Mouse (Mus musculus) MEL (cell line): ENCODE results near the gene Chd9. TPM values are rescaled to one million over a fixed set of nuclear protein-coding genes. Genes with fewer than 3 reads are reported as not detected.

Experiments used
- DNase-seq: peaks from one replicate; pipeline ENCODE4 v3.0.0; 2011; ENCODE audit warnings: low read depth, low spot score
- H3K27ac ChIP-seq: 2 replicates; pipeline ENCODE4 v1.5.1; 2012; ENCODE audit warnings: low read depth, mild to moderate bottlenecking, control low read depth, low read length, moderate library complexity; ENCODE audit not compliant: control insufficient read depth
- H3K27me3 ChIP-seq, 2 experiments: fragments of 150-350 bp in 1 of 2; sonication (generic) in 1 of 2; 2 replicates each; pipeline ENCODE4 v1.6.1; 2012; ENCODE audit warnings: low read length in 2 of 2, mild to moderate bottlenecking in 2 of 2, improper control_type of control experiment in 1 of 2, moderate library complexity in 1 of 2; ENCODE audit not compliant: insufficient read depth in 2 of 2, control insufficient read depth in 1 of 2
- H3K36me3 ChIP-seq, 2 experiments: 2 replicates each; pipeline ENCODE4 v1.6.1; 2012 to 2014; ENCODE audit warnings: low read length in 2 of 2, improper control_type of control experiment in 1 of 2, inconsistent platforms in 1 of 2, mild to moderate bottlenecking in 1 of 2; ENCODE audit not compliant: insufficient read depth in 2 of 2, control insufficient read depth in 1 of 2
- H3K4me1 ChIP-seq, 2 experiments: fragments of 150-350 bp in 1 of 2; sonication (generic) in 1 of 2; 2 replicates each; pipeline ENCODE4 v1.6.1; 2012; ENCODE audit warnings: low read length in 2 of 2, improper control_type of control experiment in 1 of 2, mild to moderate bottlenecking in 1 of 2; ENCODE audit not compliant: insufficient read depth in 2 of 2, control insufficient read depth in 1 of 2
- H3K4me3 ChIP-seq, 2 experiments: fragments of 150-350 bp in 1 of 2; sonication (generic) in 1 of 2; 2 replicates each; pipeline ENCODE4 v1.5.1; 2012; ENCODE audit warnings: low read depth in 2 of 2, low read length in 2 of 2, mild to moderate bottlenecking in 2 of 2, moderate library complexity in 2 of 2, control low read depth in 1 of 2, improper control_type of control experiment in 1 of 2; ENCODE audit not compliant: control insufficient read depth in 1 of 2, insufficient read depth in 1 of 2
- H3K79me2 ChIP-seq: 2 replicates; pipeline ENCODE4 v1.6.1; 2012; ENCODE audit warnings: mild to moderate bottlenecking, low read length, moderate library complexity; ENCODE audit not compliant: control insufficient read depth, poor library complexity, insufficient read depth
- H3K9ac ChIP-seq: 2 replicates; pipeline ENCODE4 v1.6.1; 2012; ENCODE audit warnings: low read depth, mild to moderate bottlenecking, control low read depth, low read length, moderate library complexity; ENCODE audit not compliant: control insufficient read depth, poor library complexity, severe bottlenecking
- H3K9me3 ChIP-seq: fragments of 150-350 bp; sonication (generic); replicated peaks from 2 replicates; pipeline ENCODE4 v1.6.1; 2012; ENCODE audit warnings: mild to moderate bottlenecking, low read length, improper control_type of control experiment, moderate library complexity; ENCODE audit not compliant: insufficient read depth
- BHLHE40 ChIP-seq: IDR thresholded peaks from 2 replicates; pipeline ENCODE4 v1.6.1; 2012; ENCODE audit warnings: low read depth, mild to moderate bottlenecking, inconsistent platforms, low read length, improper control_type of control experiment, borderline replicate concordance
- CTCF ChIP-seq, 3 experiments: IDR thresholded peaks in 2 of 3; conservative IDR thresholded peaks in 1 of 3; 2 replicates each; pipeline ENCODE4 v1.5.1; 2011 to 2012; ENCODE audit warnings: low read length in 3 of 3, low read depth in 2 of 3, mild to moderate bottlenecking in 2 of 3, improper control_type of control experiment in 1 of 3, inconsistent platforms in 1 of 3, mixed read lengths in 1 of 3, moderate library complexity in 1 of 3; ENCODE audit not compliant: control insufficient read depth in 1 of 3, insufficient read depth in 1 of 3, poor library complexity in 1 of 3, severe bottlenecking in 1 of 3
- E2F4 ChIP-seq: IDR thresholded peaks from 2 replicates; pipeline ENCODE4 v1.6.1; 2011; ENCODE audit warnings: low read depth, low read length, improper control_type of control experiment, borderline replicate concordance
- EP300 ChIP-seq, 2 experiments: IDR thresholded peaks; 2 replicates each; pipeline ENCODE4 v1.6.1; 2011; ENCODE audit warnings: improper control_type of control experiment in 2 of 2, low read length in 2 of 2, low read depth in 1 of 2, mild to moderate bottlenecking in 1 of 2
- GABPA ChIP-seq: IDR thresholded peaks from 2 replicates; pipeline ENCODE4 v1.6.1; 2012; ENCODE audit warnings: low read depth, mild to moderate bottlenecking, inconsistent platforms, low read length, improper control_type of control experiment, moderate library complexity
- KAT2A ChIP-seq: conservative IDR thresholded peaks from 2 replicates; pipeline ENCODE4 v1.6.1; 2012; ENCODE audit warnings: low read depth, low read length, improper control_type of control experiment, inconsistent platforms
- MAFK ChIP-seq: IDR thresholded peaks from 2 replicates; pipeline ENCODE4 v1.6.1; 2011; ENCODE audit warnings: low read depth, mild to moderate bottlenecking, low read length, improper control_type of control experiment, borderline replicate concordance
- MAX ChIP-seq: IDR thresholded peaks from 2 replicates; pipeline ENCODE4 v1.6.1; 2011; ENCODE audit warnings: low read length, improper control_type of control experiment
- MAZ ChIP-seq: IDR thresholded peaks from 2 replicates; pipeline ENCODE4 v1.6.1; 2012; ENCODE audit warnings: low read depth, mild to moderate bottlenecking, inconsistent platforms, low read length, improper control_type of control experiment
- MEF2A ChIP-seq: IDR thresholded peaks from 2 replicates; pipeline ENCODE4 v1.6.1; 2014; ENCODE audit warnings: low read depth, mild to moderate bottlenecking, inconsistent platforms, low read length, improper control_type of control experiment; ENCODE audit not compliant: poor library complexity, insufficient replicate concordance, severe bottlenecking; ENCODE audit errors: extremely low read depth
- NRF1 ChIP-seq: IDR thresholded peaks from 2 replicates; pipeline ENCODE4 v1.6.1; 2014; ENCODE audit warnings: low read depth, mild to moderate bottlenecking, inconsistent platforms, low read length, improper control_type of control experiment, moderate library complexity; ENCODE audit not compliant: poor library complexity, insufficient read depth, severe bottlenecking
- SIN3A ChIP-seq: IDR thresholded peaks from 2 replicates; pipeline ENCODE4 v1.6.1; 2012; ENCODE audit warnings: low read length, improper control_type of control experiment, inconsistent platforms
- TBP ChIP-seq: IDR thresholded peaks from 2 replicates; pipeline ENCODE4 v1.8.0; 2011; ENCODE audit warnings: low read depth, low read length, improper control_type of control experiment
- TCF12 ChIP-seq: IDR thresholded peaks from 2 replicates; pipeline ENCODE4 v1.6.1; 2014; ENCODE audit warnings: low read depth, mild to moderate bottlenecking, inconsistent platforms, low read length, improper control_type of control experiment, moderate library complexity
- USF1 ChIP-seq: IDR thresholded peaks from 2 replicates; pipeline ENCODE4 v1.6.1; 2014; ENCODE audit warnings: low read depth, mild to moderate bottlenecking, inconsistent platforms, low read length, improper control_type of control experiment, moderate library complexity
- ZMIZ1 ChIP-seq: IDR thresholded peaks from 2 replicates; pipeline ENCODE4 v1.6.1; 2012; ENCODE audit warnings: low read depth, mild to moderate bottlenecking, inconsistent platforms, low read length, improper control_type of control experiment, moderate library complexity
- ZNF384 ChIP-seq: IDR thresholded peaks from 2 replicates; pipeline ENCODE4 v1.6.1; 2012; ENCODE audit warnings: low read depth, mild to moderate bottlenecking, inconsistent platforms, low read length, improper control_type of control experiment
- polyA plus RNA-seq, 2 experiments: library from polyadenylated mRNA; stranded (reverse) in 1 of 2; unstranded in 1 of 2; fragments of >175 nt in 1 of 2; fragments of >200 nt in 1 of 2; gene quantifications; 2 replicates each; pipeline versions ENCODE4 v1.2.1 to v1.2.4; 2012; ENCODE audit warnings: low replicate concordance in 2 of 2, low read depth in 1 of 2; ENCODE audit not compliant: insufficient read length in 2 of 2, insufficient read depth in 1 of 2, missing spikeins in 1 of 2
- total RNA-seq: library from RNA; depleted of rRNA; stranded (reverse); fragments of 300-350 nt; gene quantifications from 2 replicates; pipeline ENCODE4 v1.2.3, GENCODE M21; 2012

The Chd9 gene
- total and polyA plus RNA-seq, 3 experiments, result 5.9 to 87.4 (median 40.3) TPM

DNA sequence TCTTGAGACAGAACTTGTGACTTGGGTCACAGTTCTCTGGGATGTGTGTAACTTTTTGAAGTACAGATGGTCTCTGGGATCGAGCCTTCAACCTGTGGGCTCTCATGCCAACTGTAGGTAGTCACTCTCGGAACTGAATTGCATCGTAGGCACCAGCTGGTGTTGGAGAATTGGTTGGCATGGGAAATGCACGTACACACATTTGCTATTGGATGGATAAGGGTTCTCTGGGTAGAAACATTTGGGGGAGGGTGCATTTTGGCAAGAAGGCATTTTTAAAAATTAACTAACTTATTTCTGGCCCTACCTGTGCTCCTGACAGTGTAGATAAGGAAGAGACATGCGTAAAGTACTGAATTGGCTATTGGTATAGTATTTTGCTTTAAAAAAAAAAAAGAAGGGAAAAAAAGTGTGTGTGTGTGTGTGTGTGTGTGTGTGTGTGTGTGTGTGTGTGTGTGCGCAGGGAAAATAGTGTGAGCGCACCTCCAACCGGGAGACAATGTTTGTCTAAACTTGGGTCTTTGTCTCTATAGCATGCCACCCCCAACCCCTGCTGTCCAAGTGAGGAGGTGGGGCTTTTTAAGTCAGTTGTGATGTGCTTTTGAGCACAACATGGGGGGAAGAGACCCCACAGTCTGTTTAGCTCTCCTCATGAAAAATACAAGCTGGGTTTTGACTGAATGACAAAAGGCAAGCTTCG, 26.0 kb downstream of the Chd9 start:
- no peak for TF ChIP-seq E2F4
- TF ChIP-seq MEF2A, result no peak
- no peak for TF ChIP-seq NRF1
- no peaks in the 10 kb centered on the region for H3K79me2 ChIP-seq
- H3K27me3 ChIP-seq, result no peaks in the 10 kb centered on the region
- DNase-seq, result no peak
- H3K4me1 ChIP-seq, result peaks cover 0 to 10% of the 10 kb centered on the region in 2 experiments; a peak in 1 of 4 replicates
- H3K9me3 ChIP-seq, result no peaks in the 10 kb centered on the region
- H3K36me3 ChIP-seq, result peaks cover 0 to 3% of the 10 kb centered on the region in 2 experiments; a peak in 2 of 4 replicates
- no peak overlapping the region for H3K9ac ChIP-seq
- H3K27ac ChIP-seq, result no peak overlapping the region
- no peak overlapping the region for H3K4me3 ChIP-seq

GRCm38 (mm10) chr8:90854671-90855161, 26.6 kb downstream of the Chd9 start:
- H3K4me3 ChIP-seq, result peak overlapping the region; percentile 39 to 51; a peak in 3 of 4 replicates
- H3K79me2 ChIP-seq, result no peaks in the 10 kb centered on the region
- no peaks in the 10 kb centered on the region for H3K9me3 ChIP-seq
- no peak overlapping the region for H3K27ac ChIP-seq
- peaks cover 0 to 10% of the 10 kb centered on the region in 2 experiments; a peak in 1 of 4 replicates for H3K4me1 ChIP-seq
- no peaks in the 10 kb centered on the region for H3K27me3 ChIP-seq
- DNase-seq, result peak; percentile 73
- H3K36me3 ChIP-seq, result peaks cover 0 to 3% of the 10 kb centered on the region in 2 experiments; a peak in 2 of 4 replicates
- no peak for TF ChIP-seq KAT2A
- TF ChIP-seq EP300 (IDR thresholded peaks at IDR 0.05; ENCODE audit: low read depth in 1 of 2, low read length in 2 of 2), result 0 out of 4 replicates have a peak, but pooled peaks of 1 of the 2 experiments have one; percentile 14
- TF ChIP-seq, all 39 proteins: peak for 1
- peak overlapping the region; percentile 38; the same call in 1 of the 2 replicates for H3K9ac ChIP-seq

DNA sequence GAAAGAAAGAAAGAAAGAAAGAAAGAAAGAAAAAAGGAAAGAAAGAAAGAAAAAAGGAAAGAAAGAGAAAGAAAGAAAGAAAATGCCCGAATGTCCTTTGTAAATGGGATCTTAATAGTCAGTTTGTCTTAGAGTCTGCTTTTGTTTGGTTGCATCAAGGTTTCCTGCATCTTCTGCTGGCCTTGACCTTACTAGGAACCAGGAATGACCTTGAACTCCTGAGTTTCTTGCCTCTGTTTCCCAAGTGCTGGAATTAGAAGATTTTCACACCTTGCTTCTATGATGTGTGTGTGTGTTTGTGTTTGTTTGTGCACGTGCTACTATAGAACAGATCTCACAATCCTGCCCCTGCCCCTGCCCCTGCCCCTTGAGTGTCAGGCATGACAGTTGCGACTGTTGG, 28.0 kb downstream of the Chd9 start:
- Histone ChIP-seq H3K36me3 (peaks cover 0 to 3% of the 10 kb centered on the region in 2 experiments; a peak in 2 of 4 replicates), H3K4me3 (no peak overlapping the region), H3K27me3 (no peaks in the 10 kb centered on the region), H3K9ac (no peak overlapping the region), H3K9me3 (no peaks in the 10 kb centered on the region), H3K4me1 (peaks cover 0 to 10% of the 10 kb centered on the region in 2 experiments; a peak in 1 of 4 replicates), H3K27ac (no peak overlapping the region), H3K79me2 (no peaks in the 10 kb centered on the region)
- DNase-seq, result no peak
- TF ChIP-seq TCF12 (no peak), MAFK (no peak), SIN3A (no peak), MAX (no peak), EP300 (IDR thresholded peaks at IDR 0.05; ENCODE audit: low read depth in 1 of 2, low read length in 2 of 2) (no peak), ZNF384 (no peak), USF1 (no peak), MAZ (no peak), TBP (no peak), GABPA (no peak), ZMIZ1 (no peak), BHLHE40 (no peak), CTCF (IDR thresholded peaks at IDR 0.05 in 2 of 3, conservative IDR thresholded peaks at IDR 0.05 in 1 of 3; ENCODE audit: control insufficient read depth in 1 of 3, insufficient read depth in 1 of 3, low read depth in 2 of 3, low read length in 3 of 3, poor library complexity in 1 of 3, severe bottlenecking in 1 of 3) (no peak)
